Mouse (Mus musculus): ENCODE measurements around the gene Thsd7b. TPM values are rescaled to one million over a fixed set of nuclear protein-coding genes. Genes with fewer than 3 reads are reported as not detected.
"Not testable (repeated sequence)": the region's sequence is repeated elsewhere in the genome, so short reads cannot be mapped to it uniquely, and the experiment has no call there.

Thsd7b gene
- polyA plus RNA-seq, 1 experiment from 2014 or later, result 12.3 TPM

GRCm38 (mm10) chr1:130246930-130247329 lies 973.8 kb downstream of the Thsd7b start:
- H3K9ac ChIP-seq (replicated peaks; ENCODE audit: low read length); H3K36me3 ChIP-seq (ENCODE audit: control insufficient read depth, insufficient read depth, low read length); H3K4me2 ChIP-seq (ENCODE audit: low read length); DNase-seq; H3K27ac ChIP-seq (replicated peaks; ENCODE audit: low read depth, low read length); ATAC-seq (ENCODE audit: low FRiP score, low TSS enrichment); H3K27me3 ChIP-seq (ENCODE audit: control insufficient read depth, insufficient read depth, low read length); H3K4me1 ChIP-seq (ENCODE audit: control insufficient read depth, insufficient read depth, low read length); H3K9me3 ChIP-seq (ENCODE audit: control insufficient read depth, low read length); H3K4me3 ChIP-seq (replicated peaks; ENCODE audit: low read depth, low read length): not testable (repeated sequence)
- 95% methylated on average over 4 of the region's 4 CpGs for WGBS

GRCm38 (mm10) chr1:130262046-130262445 lies 988.9 kb downstream of the Thsd7b start:
- Histone ChIP-seq H3K9me3 (ENCODE audit: control insufficient read depth, low read length) (no peaks in the 10 kb centered on the region), H3K4me2 (ENCODE audit: low read length) (no peak overlapping the region), H3K9ac (replicated peaks; ENCODE audit: low read length) (no peak overlapping the region), H3K4me3 (replicated peaks; ENCODE audit: low read depth, low read length) (no peak overlapping the region), H3K36me3 (ENCODE audit: control insufficient read depth, insufficient read depth, low read length) (no peaks in the 10 kb centered on the region), H3K27me3 (ENCODE audit: control insufficient read depth, insufficient read depth, low read length) (no peaks in the 10 kb centered on the region), H3K4me1 (ENCODE audit: control insufficient read depth, insufficient read depth, low read length) (no peaks in the 10 kb centered on the region), H3K27ac (replicated peaks; ENCODE audit: low read depth, low read length) (no peak overlapping the region)
- WGBS, result 14% methylated on average over 6 of the region's 6 CpGs
- DNase-seq, result peak; percentile 28
- no peak for ATAC-seq (ENCODE audit: low FRiP score, low TSS enrichment)

Measured in midbrain, embryonic 14.5 days (tissue).